Mouse (Mus musculus): Measurements from ENCODE around the gene Efhd2.

The Efhd2 gene

GRCm38 (mm10) chr4:141858501-141858900, 16.2 kb downstream of the Efhd2 start:
- no peak for DNase-seq (ENCODE audit: low spot score in 2 of 2)

DNA sequence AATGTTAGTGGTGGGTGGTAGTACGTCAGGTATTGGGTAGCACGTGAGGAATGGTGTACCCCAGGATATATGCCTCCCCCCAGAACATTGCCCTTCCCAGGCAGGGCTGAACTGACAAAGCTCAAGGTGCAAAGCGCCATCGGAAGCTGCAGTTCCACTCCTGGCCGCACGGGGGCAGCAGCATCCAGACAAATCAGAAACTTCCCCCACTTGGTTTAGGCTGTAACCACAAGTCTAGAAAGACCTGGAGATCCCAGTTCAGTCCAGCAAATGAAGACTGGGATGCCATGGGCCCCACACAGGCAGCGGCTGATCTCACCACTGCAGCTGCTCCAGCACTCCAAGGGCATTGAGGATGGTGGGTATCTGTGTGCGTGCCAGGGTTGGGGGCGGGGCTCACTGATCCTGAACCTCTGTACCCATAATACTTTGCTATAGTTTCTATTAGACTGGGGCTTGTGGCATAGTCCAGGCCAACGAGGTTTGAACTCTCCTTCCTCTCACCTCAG, 17.2 kb downstream of the Efhd2 start:
- peak; percentile 55 to 73 for DNase-seq (ENCODE audit: low spot score in 2 of 2)

GRCm38 (mm10) chr4:141853437-141853836, 21.3 kb downstream of the Efhd2 start:
- peak in 1 of 2 experiments; percentile 48 for DNase-seq (ENCODE audit: low spot score in 2 of 2)

GRCm38 (mm10) chr4:141845999-141846398, 28.7 kb downstream of the Efhd2 start, which contains the start of gene Ctrc:
Gene Ctrc, minus strand, starts transcription at chr4:141846359.
- DNase-seq (ENCODE audit: low spot score in 2 of 2): no peak

GRCm38 (mm10) chr4:141834536-141835095, 40.1 kb downstream of the Efhd2 start:
- no peak for DNase-seq (ENCODE audit: low spot score in 2 of 2)

GRCm38 (mm10) chr4:141833911-141834310, 40.8 kb downstream of the Efhd2 start:
- no peak for DNase-seq (ENCODE audit: low spot score in 2 of 2)

DNA sequence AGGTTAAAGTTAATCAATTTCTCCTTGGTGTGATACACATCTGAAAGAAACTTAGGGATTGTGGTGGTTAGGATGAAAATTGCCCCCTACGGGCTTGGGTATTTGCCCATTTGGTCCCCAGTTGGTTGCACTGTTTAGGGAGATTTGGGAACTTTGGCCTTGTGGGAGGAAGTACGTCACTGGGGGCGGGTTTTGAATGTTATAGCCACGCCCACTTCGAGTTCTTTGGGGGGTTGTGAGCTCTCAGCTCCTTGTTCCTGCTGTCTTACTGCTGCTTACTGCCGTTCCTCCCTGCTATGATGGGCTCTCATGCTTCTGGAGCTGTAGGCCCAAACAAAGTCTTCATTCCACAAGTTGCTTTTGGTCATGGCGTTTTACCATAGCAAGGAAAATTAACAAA, 43.4 kb downstream of the Efhd2 start:
- DNase-seq (ENCODE audit: low spot score in 2 of 2): no peak

DNA sequence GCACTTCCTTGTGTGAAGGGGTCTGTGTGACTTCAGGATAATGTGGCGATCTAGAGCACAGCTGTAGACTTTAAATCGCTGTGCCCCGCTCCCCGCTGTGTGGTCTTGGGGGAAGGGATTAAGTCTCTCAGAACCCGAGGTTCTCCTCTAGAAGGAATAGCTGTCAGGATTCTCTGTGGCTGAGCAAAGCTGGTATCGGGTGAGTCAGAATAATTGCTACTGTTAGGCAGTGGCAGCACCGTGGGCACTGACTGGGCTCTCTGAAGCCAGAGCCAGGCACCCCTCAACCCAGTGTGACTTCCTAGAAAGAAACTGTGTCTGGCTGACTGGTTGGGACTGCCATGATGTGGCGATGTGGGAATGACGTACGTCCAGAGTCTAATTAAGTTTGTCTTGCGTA, 44.3 kb downstream of the Efhd2 start:
- no peak for DNase-seq (ENCODE audit: low spot score in 2 of 2)

DNA sequence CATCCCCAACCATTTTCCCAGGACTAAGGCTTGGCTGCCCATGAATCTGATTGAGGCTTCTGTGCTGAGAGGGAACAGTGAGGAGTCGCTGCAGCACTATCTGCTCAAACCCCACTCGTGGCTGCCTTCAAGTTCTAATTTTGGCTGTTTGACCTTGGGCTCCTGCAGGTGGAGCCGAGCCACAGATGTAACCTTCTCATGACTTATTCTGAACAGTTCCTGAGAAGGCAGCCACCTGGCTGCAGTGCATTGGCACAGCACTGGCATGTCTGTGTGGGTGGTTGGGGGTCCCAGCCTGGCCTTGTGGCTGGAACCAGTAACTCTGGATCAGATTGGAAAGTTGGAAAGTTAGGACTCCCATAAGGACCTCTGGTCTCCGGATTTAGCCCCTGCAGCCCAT, 46.5 kb downstream of the Efhd2 start:
- no peak for DNase-seq (ENCODE audit: low spot score in 2 of 2)

GRCm38 (mm10) chr4:141827401-141827800, 47.3 kb downstream of the Efhd2 start:
- no peak for DNase-seq (ENCODE audit: low spot score in 2 of 2)

DNA sequence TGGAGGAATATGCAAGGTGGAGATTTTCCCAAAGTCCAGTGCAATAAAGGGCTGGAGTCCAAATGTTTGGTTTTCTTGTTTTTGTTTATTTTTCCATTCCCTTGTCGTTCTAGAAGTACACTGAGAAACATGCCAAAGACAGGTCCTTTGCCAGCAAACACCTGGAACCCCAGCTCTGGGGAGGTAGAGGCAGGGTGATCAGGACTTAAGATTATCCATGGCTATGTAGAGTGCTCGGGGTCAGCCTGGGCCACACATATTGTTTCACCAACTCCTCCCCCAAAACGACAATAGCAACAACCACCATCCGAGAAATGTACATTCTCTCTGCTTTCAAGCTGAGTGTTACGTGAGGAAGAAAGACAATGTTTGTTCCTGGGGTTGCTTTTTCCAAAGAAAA, 48.7 kb downstream of the Efhd2 start, which contains the start of gene Cela2a:
Gene Cela2a (minus strand): TSS at position 101 of the 400 bp plus-strand sequence.
- no peak for DNase-seq (ENCODE audit: low spot score in 2 of 2)

DNA sequence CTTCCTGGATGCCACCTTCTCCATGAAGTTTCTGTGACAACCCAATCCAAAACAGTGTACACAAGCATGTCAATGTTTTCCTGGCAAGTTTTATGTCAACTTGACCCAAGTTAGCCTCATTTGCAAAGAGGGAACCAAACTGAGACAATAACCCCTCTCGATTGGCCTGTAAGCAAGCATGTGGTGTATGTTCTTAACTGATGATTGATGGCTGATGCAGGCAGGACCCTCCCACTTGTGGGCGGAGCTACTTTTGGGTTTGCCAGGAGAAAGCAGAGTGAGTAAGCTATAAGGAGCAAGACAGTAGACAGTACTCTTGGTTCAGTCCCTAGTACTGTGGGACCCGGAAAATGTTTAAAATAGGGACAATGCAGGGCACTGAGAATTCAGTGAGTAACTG, 51.7 kb downstream of the Efhd2 start:
- peak in 1 of 2 experiments; percentile 18 for DNase-seq (ENCODE audit: low spot score in 2 of 2)

DNA sequence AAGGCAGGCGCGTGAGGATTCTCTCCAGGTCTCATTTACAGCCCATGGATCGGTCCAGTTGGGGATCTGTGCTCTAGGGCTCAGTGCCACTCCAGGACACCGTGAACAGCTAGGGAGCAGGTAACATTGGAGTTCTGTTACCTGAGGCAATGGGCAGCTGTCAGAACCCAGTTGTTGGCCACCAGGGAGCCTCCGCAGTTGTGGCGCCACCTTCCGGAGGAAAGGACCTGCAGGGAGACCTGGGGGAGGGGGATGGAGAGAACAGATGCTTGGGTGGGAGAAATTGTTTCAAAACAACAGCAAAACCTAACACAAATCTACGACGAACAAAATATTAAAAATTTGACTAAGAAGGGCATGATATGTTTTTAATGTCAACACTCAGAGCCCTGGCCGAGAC, 52.6 kb downstream of the Efhd2 start:
- peak in 1 of 2 experiments; percentile 17 for DNase-seq (ENCODE audit: low spot score in 2 of 2)

GRCm38 (mm10) chr4:141821178-141821577, 53.5 kb downstream of the Efhd2 start:
- DNase-seq (ENCODE audit: low spot score in 2 of 2): no peak

DNA sequence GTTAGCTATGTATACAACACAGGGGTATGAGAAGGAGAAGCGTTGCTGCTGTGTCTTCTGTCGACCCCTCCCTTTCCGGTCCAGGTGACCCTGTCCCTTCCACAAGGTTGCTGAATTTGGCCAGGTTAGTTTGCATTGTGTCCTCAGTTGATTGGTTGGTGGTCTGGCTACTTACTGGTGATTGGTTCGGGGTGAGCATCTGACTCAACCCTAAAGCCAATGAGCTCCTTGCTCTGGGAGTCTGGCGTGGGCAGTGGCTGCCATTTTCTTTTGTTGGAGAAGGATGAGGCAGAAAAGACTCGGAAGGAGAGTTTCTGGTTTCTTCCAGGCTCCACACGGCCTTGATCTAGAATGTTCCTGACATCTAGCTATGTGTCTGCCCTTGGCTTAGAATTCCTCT, 55.4 kb downstream of the Efhd2 start:
- DNase-seq (ENCODE audit: low spot score in 2 of 2): no peak

- DNase-seq (ENCODE audit: low spot score in 2 of 2): no peak
Measured at GRCm38 (mm10) chr4:141818861-141819260, 55.9 kb downstream of the Efhd2 start.

- DNase-seq (ENCODE audit: low spot score in 2 of 2): no peak
Measured at GRCm38 (mm10) chr4:141817706-141818105, 57.0 kb downstream of the Efhd2 start.

GRCm38 (mm10) chr4:141816776-141817655, 57.7 kb downstream of the Efhd2 start:
- DNase-seq (ENCODE audit: low spot score in 2 of 2): no peak

GRCm38 (mm10) chr4:141816267-141816666, 58.5 kb downstream of the Efhd2 start:
- DNase-seq (ENCODE audit: low spot score in 2 of 2): no peak

- no peak for DNase-seq (ENCODE audit: low spot score in 2 of 2)
Measured at GRCm38 (mm10) chr4:141811375-141811774, 63.3 kb downstream of the Efhd2 start.

DNA sequence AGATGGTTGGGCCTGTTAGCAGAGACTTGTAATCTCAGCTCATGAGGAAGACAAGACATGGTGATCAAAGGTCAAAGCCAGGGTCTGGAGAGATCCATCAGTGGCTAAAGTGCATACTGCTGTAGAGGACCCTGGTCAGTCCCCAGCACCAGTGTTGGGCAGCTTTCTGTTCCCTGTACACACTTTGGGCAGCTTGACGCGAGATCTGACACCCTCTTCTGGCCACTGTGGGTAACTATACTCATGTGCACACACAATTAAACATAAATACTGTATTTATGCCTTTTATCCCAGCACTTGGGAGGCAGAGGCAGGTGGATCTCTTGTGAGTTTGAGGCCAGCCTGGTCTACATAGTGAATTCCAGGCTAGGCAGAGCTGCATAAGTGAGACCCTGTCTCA, 63.7 kb downstream of the Efhd2 start:
- DNase-seq (ENCODE audit: low spot score in 2 of 2): no peak

DNA sequence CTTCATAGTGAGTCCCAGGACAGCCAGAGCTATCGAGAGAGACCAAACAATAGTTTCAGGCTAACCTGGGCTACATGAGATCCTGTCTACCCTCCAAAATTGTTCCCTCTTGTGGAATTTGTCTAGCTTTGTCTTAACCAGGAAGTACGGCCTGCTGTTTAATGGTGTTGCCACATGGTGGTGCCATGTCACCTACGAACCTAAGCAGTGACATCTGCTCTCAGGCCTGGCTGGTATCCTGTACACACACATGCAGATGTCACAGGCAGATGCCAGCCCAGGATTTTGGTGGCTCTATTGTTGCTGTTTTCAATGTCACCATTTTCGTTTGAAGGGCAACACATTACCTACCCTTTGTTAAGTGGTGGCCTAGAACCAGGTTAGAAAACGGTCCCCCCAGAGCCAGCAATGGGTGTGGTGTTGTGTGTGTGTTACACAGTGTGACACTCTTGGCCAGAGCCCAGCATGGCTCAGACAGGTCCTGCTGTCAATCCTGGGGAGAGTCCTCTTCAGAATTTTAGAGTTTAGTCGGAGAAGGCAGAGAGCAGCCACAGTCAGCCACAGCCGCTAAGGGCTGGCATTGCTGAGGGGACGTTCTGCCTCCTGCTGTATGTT, 64.8 kb downstream of the Efhd2 start:
- no peak for DNase-seq (ENCODE audit: low spot score in 2 of 2)

All from spleen, postnatal 14 days (tissue).